Mouse (Mus musculus): Measurements from ENCODE around the gene Add2. TPM values are rescaled to one million over a fixed set of nuclear protein-coding genes. Genes with fewer than 3 reads are reported as not detected.

The Add2 gene
- polyA plus RNA-seq, 1 experiment from 2014 or later = 36.5 TPM

DNA sequence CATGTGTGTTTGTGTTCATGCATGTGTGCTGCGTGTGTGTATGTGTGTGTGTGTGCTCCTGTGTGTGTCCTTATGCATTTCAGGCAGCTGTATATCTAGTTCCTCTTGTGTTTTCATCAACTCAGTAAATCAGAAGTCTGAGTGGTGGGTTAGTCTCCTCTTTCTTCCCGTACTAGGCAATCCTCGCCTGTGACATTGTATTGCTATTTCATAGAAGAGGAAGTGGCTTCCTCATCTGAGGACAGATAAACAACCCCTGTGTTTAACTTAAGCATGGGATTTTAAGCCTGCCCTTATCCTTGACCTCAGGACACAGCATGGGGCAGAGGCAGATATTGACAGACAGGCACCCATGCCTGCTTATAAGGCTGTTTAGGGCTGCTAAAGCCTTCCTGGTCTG, 45.4 kb downstream of the Add2 start:
- no peak for DNase-seq (ENCODE audit: extremely low spot score, low spot score)
- Histone ChIP-seq H3K4me3 (no peak overlapping the region), H3K9me3 (no peaks in the 10 kb centered on the region), H3K27me3 (ENCODE audit: poor library complexity, severe bottlenecking) (no peaks in the 10 kb centered on the region), H3K4me1 (peaks cover 8% of the 10 kb centered on the region; the same call in 1 of the 2 replicates), H3K27ac (no peak overlapping the region), H3K36me3 (replicated peaks) (no peaks in the 10 kb centered on the region)
- WGBS = 77% methylated on average over 3 of the region's 3 CpGs

- 90% methylated on average over 8 of the region's 8 CpGs for WGBS
- H3K27ac ChIP-seq = no peak overlapping the region
Measured at GRCm38 (mm10) chr6:86074538-86075204, 46.2 kb downstream of the Add2 start.

GRCm38 (mm10) chr6:86076525-86076924, 48.0 kb downstream of the Add2 start:
- no peaks in the 10 kb centered on the region for H3K36me3 ChIP-seq (replicated peaks)
- DNase-seq (ENCODE audit: extremely low spot score, low spot score) = no peak
- WGBS = 86% methylated on average over 2 of the region's 2 CpGs

More at GRCm38 (mm10) chr6:86074538-86075204, 46.2 kb downstream of the Add2 start:
- Histone ChIP-seq H3K4me1 (peaks cover 8% of the 10 kb centered on the region; the same call in 1 of the 2 replicates), H3K4me3 (no peak overlapping the region), H3K27me3 (ENCODE audit: poor library complexity, severe bottlenecking) (no peaks in the 10 kb centered on the region), H3K9me3 (no peaks in the 10 kb centered on the region), H3K36me3 (replicated peaks) (no peaks in the 10 kb centered on the region)
- no peak for DNase-seq (ENCODE audit: extremely low spot score, low spot score)

GRCm38 (mm10) chr6:86077880-86078279, 49.4 kb downstream of the Add2 start:
- 75% methylated on average over 5 of the region's 5 CpGs for WGBS
- no peaks in the 10 kb centered on the region for H3K27me3 ChIP-seq (ENCODE audit: poor library complexity, severe bottlenecking)
- H3K4me3 ChIP-seq = peak overlapping the region; percentile 23
- DNase-seq (ENCODE audit: extremely low spot score, low spot score) = no peak
- peak overlapping the region; percentile 78; the same call in 1 of the 2 replicates for H3K27ac ChIP-seq
- H3K36me3 ChIP-seq (replicated peaks) = no peaks in the 10 kb centered on the region
- H3K9me3 ChIP-seq = no peaks in the 10 kb centered on the region
- H3K4me1 ChIP-seq = peaks cover 8% of the 10 kb centered on the region; the same call in 1 of the 2 replicates

More at GRCm38 (mm10) chr6:86076525-86076924, 48.0 kb downstream of the Add2 start:
- Histone ChIP-seq H3K4me3 (no peak overlapping the region), H3K9me3 (no peaks in the 10 kb centered on the region), H3K27ac (no peak overlapping the region), H3K4me1 (peaks cover 8% of the 10 kb centered on the region; the same call in 1 of the 2 replicates), H3K27me3 (ENCODE audit: poor library complexity, severe bottlenecking) (no peaks in the 10 kb centered on the region)

GRCm38 (mm10) chr6:86078361-86079010, 50.0 kb downstream of the Add2 start:
- H3K4me1 ChIP-seq = peaks cover 8% of the 10 kb centered on the region; the same call in 1 of the 2 replicates
- H3K9me3 ChIP-seq = no peaks in the 10 kb centered on the region
- 81% methylated on average over 1 of the region's 1 CpGs for WGBS
- no peaks in the 10 kb centered on the region; the same call in 1 of the 2 replicates for H3K36me3 ChIP-seq (replicated peaks)
- no peak for DNase-seq (ENCODE audit: extremely low spot score, low spot score)
- peak overlapping the region; percentile 78 for H3K27ac ChIP-seq
- H3K27me3 ChIP-seq (ENCODE audit: poor library complexity, severe bottlenecking) = no peaks in the 10 kb centered on the region
- peak overlapping the region; percentile 23 for H3K4me3 ChIP-seq

DNA sequence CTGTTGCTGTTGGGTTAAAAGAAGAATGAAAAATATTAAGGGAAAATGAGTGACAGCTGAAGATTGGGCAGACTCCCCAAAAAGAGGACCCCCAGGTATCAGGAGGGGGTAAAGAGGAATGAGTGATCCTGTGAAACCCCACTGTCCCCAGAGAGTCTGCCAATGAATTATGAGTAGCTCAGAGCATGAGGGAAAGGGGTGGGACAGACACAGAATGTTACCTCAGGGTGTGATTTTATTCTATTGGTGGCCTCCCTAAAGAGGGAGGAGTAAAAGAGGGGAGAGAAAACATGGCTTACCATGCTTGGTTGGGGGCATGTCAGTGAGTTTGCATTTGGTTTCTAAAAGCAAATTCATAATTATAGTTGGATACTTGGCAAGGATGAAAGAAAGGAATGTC, 50.8 kb downstream of the Add2 start:
- H3K36me3 ChIP-seq (replicated peaks) = no peaks in the 10 kb centered on the region; the same call in 1 of the 2 replicates
- no peak for DNase-seq (ENCODE audit: extremely low spot score, low spot score)

GRCm38 (mm10) chr6:86085518-86085917, 57.0 kb downstream of the Add2 start:
- H3K27ac ChIP-seq = no peak overlapping the region
- H3K36me3 ChIP-seq (replicated peaks) = peaks cover 14% of the 10 kb centered on the region
- DNase-seq (ENCODE audit: extremely low spot score, low spot score) = peak; percentile 58
- WGBS = 61% methylated on average over 6 of the region's 6 CpGs
- no peaks in the 10 kb centered on the region for H3K9me3 ChIP-seq
- H3K4me1 ChIP-seq = no peaks in the 10 kb centered on the region
- H3K27me3 ChIP-seq (ENCODE audit: poor library complexity, severe bottlenecking) = no peaks in the 10 kb centered on the region
- H3K4me3 ChIP-seq = no peak overlapping the region

More for the DNA sequence above, 50.8 kb downstream of the Add2 start:
- no peaks in the 10 kb centered on the region for H3K9me3 ChIP-seq
- H3K27me3 ChIP-seq (ENCODE audit: poor library complexity, severe bottlenecking) = no peaks in the 10 kb centered on the region
- no peak overlapping the region for H3K4me3 ChIP-seq
- H3K27ac ChIP-seq = no peak overlapping the region
- peaks cover 2% of the 10 kb centered on the region; the same call in 1 of the 2 replicates for H3K4me1 ChIP-seq

- WGBS = 79% methylated on average over 9 of the region's 9 CpGs
- Histone ChIP-seq H3K27ac (no peak overlapping the region), H3K9me3 (no peaks in the 10 kb centered on the region), H3K4me3 (no peak overlapping the region), H3K36me3 (replicated peaks) (peaks cover 14% of the 10 kb centered on the region), H3K4me1 (no peaks in the 10 kb centered on the region), H3K27me3 (ENCODE audit: poor library complexity, severe bottlenecking) (no peaks in the 10 kb centered on the region)
- DNase-seq (ENCODE audit: extremely low spot score, low spot score) = no peak
Measured at GRCm38 (mm10) chr6:86086851-86087571, 58.5 kb downstream of the Add2 start.

GRCm38 (mm10) chr6:86087813-86088212, 59.3 kb downstream of the Add2 start:
- no peak overlapping the region for H3K27ac ChIP-seq
- H3K4me3 ChIP-seq = no peak overlapping the region
- H3K27me3 ChIP-seq (ENCODE audit: poor library complexity, severe bottlenecking) = no peaks in the 10 kb centered on the region
- H3K4me1 ChIP-seq = no peaks in the 10 kb centered on the region
- 42% methylated on average over 3 of the region's 3 CpGs for WGBS
- peaks cover 19% of the 10 kb centered on the region for H3K36me3 ChIP-seq (replicated peaks)
- DNase-seq (ENCODE audit: extremely low spot score, low spot score) = no peak
- no peaks in the 10 kb centered on the region for H3K9me3 ChIP-seq

DNA sequence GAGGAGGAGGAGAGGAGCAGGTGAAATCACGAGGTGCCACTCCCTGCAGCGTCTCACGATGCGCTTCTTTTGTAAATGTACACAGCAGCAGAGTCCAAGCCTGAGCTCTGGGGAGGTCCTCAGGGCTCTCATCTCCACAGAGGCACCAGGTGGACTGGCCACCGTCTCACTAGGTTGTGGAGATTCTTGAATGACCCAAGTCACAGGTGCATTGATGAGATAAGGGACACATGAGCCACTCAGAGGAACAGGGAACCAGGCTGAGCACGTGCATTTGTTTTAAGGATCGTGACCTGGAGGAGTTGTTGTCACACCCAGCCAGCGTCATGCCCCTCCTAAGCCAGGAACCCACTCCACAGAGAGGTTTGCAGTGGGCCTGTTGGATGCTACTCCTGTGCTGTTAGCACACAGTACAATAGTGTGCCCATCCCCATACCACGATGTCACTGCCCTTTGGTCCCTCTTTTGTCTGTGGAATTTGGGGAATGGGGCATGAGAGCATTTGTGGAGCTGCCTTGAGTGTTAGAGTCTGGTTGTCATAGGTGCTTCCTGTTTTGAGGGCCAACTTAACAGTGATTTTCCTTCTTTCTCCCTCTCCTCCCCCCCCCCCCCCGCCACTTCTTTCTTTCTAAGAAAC, 65.8 kb downstream of the Add2 start:
- no peak for DNase-seq (ENCODE audit: extremely low spot score, low spot score)
- Histone ChIP-seq H3K4me3 (no peak overlapping the region), H3K36me3 (replicated peaks) (peaks cover 13% of the 10 kb centered on the region; the same call in 1 of the 2 replicates), H3K27ac (no peak overlapping the region), H3K4me1 (peaks cover 14% of the 10 kb centered on the region), H3K27me3 (ENCODE audit: poor library complexity, severe bottlenecking) (no peaks in the 10 kb centered on the region), H3K9me3 (no peaks in the 10 kb centered on the region)
- 78% methylated on average over 10 of the region's 10 CpGs for WGBS

- Histone ChIP-seq H3K9me3 (no peaks in the 10 kb centered on the region), H3K4me3 (no peak overlapping the region), H3K27ac (no peak overlapping the region), H3K36me3 (replicated peaks) (peaks cover 13% of the 10 kb centered on the region; the same call in 1 of the 2 replicates), H3K27me3 (ENCODE audit: poor library complexity, severe bottlenecking) (no peaks in the 10 kb centered on the region), H3K4me1 (peaks cover 18% of the 10 kb centered on the region)
- no peak for DNase-seq (ENCODE audit: extremely low spot score, low spot score)
- 84% methylated on average over 5 of the region's 5 CpGs for WGBS
Measured at GRCm38 (mm10) chr6:86095518-86095917, 67.0 kb downstream of the Add2 start.

GRCm38 (mm10) chr6:86096733-86097132, 68.3 kb downstream of the Add2 start:
- no peaks in the 10 kb centered on the region for H3K27me3 ChIP-seq (ENCODE audit: poor library complexity, severe bottlenecking)
- no peak overlapping the region for H3K4me3 ChIP-seq
- 91% methylated on average over 10 of the region's 10 CpGs for WGBS
- no peak overlapping the region for H3K27ac ChIP-seq
- no peaks in the 10 kb centered on the region for H3K9me3 ChIP-seq
- peaks cover 22% of the 10 kb centered on the region for H3K36me3 ChIP-seq (replicated peaks)
- DNase-seq (ENCODE audit: extremely low spot score, low spot score) = no peak
- peaks cover 18% of the 10 kb centered on the region for H3K4me1 ChIP-seq

Measured in forebrain, embryonic 10.5 days (tissue).